Mouse (Mus musculus) limb, embryonic 10.5 days (tissue): ENCODE data around the gene Tln2. TPM values are rescaled to one million over a fixed set of nuclear protein-coding genes. Genes with fewer than 3 reads are reported as not detected.

Experiments
- DNase-seq: peaks from one replicate; pipeline ENCODE4 v3.0.0-alpha.2; 2017; ENCODE audit warnings: low spot score
- H3K27ac ChIP-seq: fragments of 300-500 bp; sonication (generic); 2 replicates; pipeline ENCODE4 v1.5.1; 2016; ENCODE audit warnings: mild to moderate bottlenecking
- H3K27me3 ChIP-seq: fragments of 300-500 bp; sonication (generic); 2 replicates; pipeline ENCODE4 v1.6.1; 2016; ENCODE audit warnings: low read depth, mild to moderate bottlenecking; ENCODE audit not compliant: poor library complexity, severe bottlenecking
- H3K36me3 ChIP-seq: fragments of 300-500 bp; sonication (generic); 2 replicates; pipeline ENCODE4 v1.6.1; 2016; ENCODE audit warnings: mild to moderate bottlenecking, moderate library complexity
- H3K4me1 ChIP-seq: fragments of 300-500 bp; sonication (generic); 2 replicates; pipeline ENCODE4 v1.6.1; 2016
- H3K4me3 ChIP-seq: fragments of 300-500 bp; sonication (generic); 2 replicates; pipeline ENCODE4 v1.5.1; 2016; ENCODE audit warnings: mild to moderate bottlenecking, moderate library complexity
- H3K9me3 ChIP-seq: fragments of 300-500 bp; sonication (generic); replicated peaks from 2 replicates; pipeline ENCODE4 v1.6.1; 2016; ENCODE audit warnings: mild to moderate bottlenecking
- WGBS: fragments of 180-500 bp; shearing (Covaris S2); methylation state at CpG from one replicate; pipeline ENCODE4 v1.1.7; 2016; 5-methylcytosine and 5-hydroxymethylcytosine counted together
- polyA plus RNA-seq: library from polyadenylated mRNA; unstranded; fragments of >200 nt; fragmentation: Nextera tagmentation; extraction: Ambion mirVana; gene quantifications from 2 replicates; pipeline ENCODE4 v1.2.1, GENCODE M21; 2016

Tln2 gene
- polyA plus RNA-seq, 1 experiment from 2014 or later = 40.2 TPM

DNA sequence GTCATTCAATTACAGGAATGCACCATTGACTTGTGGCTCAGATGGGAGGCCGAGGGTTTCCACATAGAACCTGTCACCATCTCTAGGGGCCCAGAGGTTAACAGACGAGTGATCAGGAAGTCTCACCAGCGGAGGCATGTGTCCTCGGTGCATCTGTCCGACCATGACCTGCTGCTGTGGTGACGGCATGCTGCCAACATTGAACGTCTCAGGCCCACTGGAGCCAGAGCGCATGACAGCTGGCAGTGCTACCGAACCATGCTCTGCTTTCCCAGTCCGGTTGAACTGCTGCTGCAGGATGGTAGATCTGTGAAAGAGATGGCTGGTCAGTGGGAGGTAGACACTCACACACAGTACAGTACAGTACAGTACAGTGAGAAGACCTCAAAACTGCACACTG is 197.0 kb downstream of the Tln2 start:
- H3K4me1 ChIP-seq = no peaks in the 10 kb centered on the region
- H3K27me3 ChIP-seq = no peaks in the 10 kb centered on the region
- H3K9me3 ChIP-seq = no peaks in the 10 kb centered on the region
- WGBS = 94% methylated on average over 10 of the region's 10 CpGs
- H3K4me3 ChIP-seq = no peak overlapping the region
- no peak overlapping the region for H3K27ac ChIP-seq
- DNase-seq = no peak
- peaks cover 44% of the 10 kb centered on the region for H3K36me3 ChIP-seq

DNA sequence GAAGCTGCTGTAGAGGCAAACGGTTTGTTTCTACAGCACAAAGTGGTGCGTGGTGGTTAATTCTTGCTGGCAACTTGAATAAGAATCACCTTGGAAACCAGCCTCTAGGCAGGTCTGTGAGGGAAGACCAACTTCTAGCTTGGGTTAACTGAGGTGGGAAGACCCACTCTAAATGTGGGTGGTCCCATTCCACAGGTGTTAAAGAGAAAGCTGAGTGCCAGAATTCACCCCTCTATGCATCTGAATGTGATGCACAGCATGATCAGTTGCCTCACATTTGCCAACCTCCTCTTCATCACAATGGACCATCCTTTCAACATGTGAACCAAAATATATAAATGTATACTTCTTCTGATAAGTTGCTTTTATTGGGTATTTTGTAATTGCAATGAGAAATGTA is 197.4 kb downstream of the Tln2 start:
- 84% methylated on average over 2 of the region's 2 CpGs for WGBS
- no peak overlapping the region for H3K27ac ChIP-seq
- H3K4me1 ChIP-seq = no peaks in the 10 kb centered on the region
- H3K27me3 ChIP-seq = no peaks in the 10 kb centered on the region
- peaks cover 48% of the 10 kb centered on the region for H3K36me3 ChIP-seq
- no peak for DNase-seq
- H3K4me3 ChIP-seq = no peak overlapping the region
- H3K9me3 ChIP-seq = no peaks in the 10 kb centered on the region

DNA sequence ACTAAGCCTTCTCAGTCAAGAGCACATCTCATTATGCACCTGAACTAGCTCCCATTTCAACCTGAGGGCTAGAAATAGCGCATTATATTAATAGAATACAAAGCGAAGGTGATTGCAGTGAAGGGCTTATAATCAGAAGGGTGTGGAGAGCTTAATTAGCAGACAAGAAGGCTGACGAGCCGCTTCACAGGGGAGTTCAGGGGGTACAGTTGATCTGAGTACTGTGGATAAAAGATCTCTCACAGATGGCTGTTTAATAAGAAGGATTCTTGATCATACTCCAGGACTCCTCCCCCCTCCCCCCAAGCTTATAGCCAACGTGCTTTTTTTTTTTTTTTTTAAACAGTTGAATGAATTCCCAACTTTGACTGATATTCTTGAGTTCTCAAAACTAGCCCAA is 198.0 kb downstream of the Tln2 start:
- DNase-seq = no peak
- H3K9me3 ChIP-seq = no peaks in the 10 kb centered on the region
- 89% methylated on average over 5 of the region's 5 CpGs for WGBS
- H3K4me3 ChIP-seq = no peak overlapping the region
- no peaks in the 10 kb centered on the region for H3K27me3 ChIP-seq
- no peak overlapping the region for H3K27ac ChIP-seq
- H3K4me1 ChIP-seq = no peaks in the 10 kb centered on the region
- H3K36me3 ChIP-seq = peaks cover 46% of the 10 kb centered on the region

DNA sequence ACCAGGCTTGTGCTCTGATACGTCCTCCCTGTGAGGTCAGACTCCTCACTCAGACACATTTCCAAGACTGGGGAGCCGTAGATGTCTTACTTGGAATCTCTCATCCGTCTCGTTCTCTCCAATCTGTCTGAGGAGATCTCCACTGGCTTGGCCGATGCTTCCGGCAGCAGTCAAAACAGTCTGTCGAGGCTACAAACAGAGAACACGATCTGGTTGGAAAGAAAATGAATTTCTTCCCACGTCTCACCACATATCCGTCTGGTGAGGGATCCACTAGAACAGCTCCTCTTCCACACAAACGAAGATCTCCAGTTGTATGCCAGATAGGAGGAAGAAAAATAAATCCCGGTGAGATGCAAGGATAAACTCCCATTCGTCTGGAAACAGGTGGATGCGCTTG is 205.1 kb downstream of the Tln2 start:
- DNase-seq = no peak
- no peaks in the 10 kb centered on the region for H3K27me3 ChIP-seq
- H3K36me3 ChIP-seq = peaks cover 26% of the 10 kb centered on the region
- no peak overlapping the region for H3K27ac ChIP-seq
- 92% methylated on average over 14 of the region's 14 CpGs for WGBS
- no peaks in the 10 kb centered on the region for H3K9me3 ChIP-seq
- no peaks in the 10 kb centered on the region for H3K4me1 ChIP-seq
- H3K4me3 ChIP-seq = no peak overlapping the region

DNA sequence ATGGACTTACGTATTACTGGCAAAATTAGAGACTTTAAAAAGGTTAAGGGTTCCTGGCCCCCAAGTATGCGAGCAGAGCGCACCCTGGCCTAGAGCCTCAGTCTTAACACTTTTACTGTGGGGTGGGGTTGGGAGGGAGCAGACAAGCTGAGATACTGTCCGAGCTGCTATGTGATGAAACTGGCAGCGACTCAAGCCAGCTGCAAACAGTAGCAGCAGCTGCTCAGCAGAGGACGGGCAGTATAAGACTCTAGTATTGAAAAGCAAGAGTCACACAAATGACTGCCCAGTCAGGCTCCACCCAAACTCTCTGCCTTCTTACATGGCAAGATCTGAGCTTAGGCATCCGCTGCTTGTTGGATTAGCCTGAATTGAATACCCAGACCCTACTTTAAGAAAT is 206.1 kb downstream of the Tln2 start:
- peaks cover 26% of the 10 kb centered on the region for H3K36me3 ChIP-seq
- 90% methylated on average over 7 of the region's 7 CpGs for WGBS
- no peaks in the 10 kb centered on the region for H3K9me3 ChIP-seq
- H3K4me3 ChIP-seq = no peak overlapping the region
- no peak overlapping the region for H3K27ac ChIP-seq
- no peak for DNase-seq
- no peaks in the 10 kb centered on the region for H3K4me1 ChIP-seq
- no peaks in the 10 kb centered on the region for H3K27me3 ChIP-seq

DNA sequence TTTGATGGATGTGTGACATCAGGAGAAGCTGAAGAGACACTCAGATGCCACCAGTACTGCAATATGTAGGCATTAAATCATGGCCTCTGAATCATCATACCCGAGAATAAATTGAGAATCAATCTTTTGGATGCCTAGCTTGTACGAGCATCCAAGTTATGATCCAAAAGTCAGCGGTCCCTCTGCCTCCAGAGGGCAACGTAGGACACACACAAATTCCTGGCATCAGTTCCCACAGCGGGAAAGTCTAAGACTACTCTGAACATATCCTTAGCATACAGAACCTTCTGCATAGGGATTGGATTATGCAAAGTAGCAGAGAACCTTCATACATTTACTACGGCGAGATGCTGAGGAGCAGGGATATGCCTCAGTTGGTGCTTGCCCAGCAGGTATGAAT is 210.5 kb downstream of the Tln2 start:
- whole genome bisulfite sequencing = 92% methylated on average over 7 of the region's 7 CpGs
- no peak for DNase-seq
- Histone ChIP-seq H3K4me1 (no peaks in the 10 kb centered on the region), H3K9me3 (no peaks in the 10 kb centered on the region), H3K27me3 (no peaks in the 10 kb centered on the region), H3K4me3 (no peak overlapping the region), H3K36me3 (peaks cover 26% of the 10 kb centered on the region), H3K27ac (no peak overlapping the region)

DNA sequence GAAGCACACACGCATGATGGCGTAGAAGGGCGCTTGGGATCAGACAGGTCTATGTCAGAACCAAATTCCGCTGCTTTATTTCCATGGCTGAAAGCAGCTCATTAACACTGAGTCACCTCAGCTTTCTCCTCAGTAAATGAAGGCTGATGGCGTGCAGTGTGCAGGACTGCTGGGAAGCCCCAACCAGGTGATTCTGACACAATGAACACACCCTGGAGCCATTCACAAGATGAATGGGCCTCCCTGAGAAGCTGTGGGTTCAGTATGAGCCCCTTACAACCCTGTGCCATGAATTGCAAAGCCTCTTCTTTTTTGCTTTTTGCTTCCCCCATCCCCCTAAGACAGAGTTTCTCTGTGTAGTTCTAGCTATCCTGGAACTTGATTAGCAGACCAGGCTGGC is 212.3 kb downstream of the Tln2 start:
- no peak for DNase-seq
- 94% methylated on average over 5 of the region's 5 CpGs for WGBS
- H3K4me3 ChIP-seq = no peak overlapping the region
- H3K9me3 ChIP-seq = no peaks in the 10 kb centered on the region
- no peaks in the 10 kb centered on the region for H3K27me3 ChIP-seq
- peaks cover 7% of the 10 kb centered on the region; the same call in 1 of the 2 replicates for H3K4me1 ChIP-seq
- no peak overlapping the region for H3K27ac ChIP-seq
- H3K36me3 ChIP-seq = peaks cover 29% of the 10 kb centered on the region

DNA sequence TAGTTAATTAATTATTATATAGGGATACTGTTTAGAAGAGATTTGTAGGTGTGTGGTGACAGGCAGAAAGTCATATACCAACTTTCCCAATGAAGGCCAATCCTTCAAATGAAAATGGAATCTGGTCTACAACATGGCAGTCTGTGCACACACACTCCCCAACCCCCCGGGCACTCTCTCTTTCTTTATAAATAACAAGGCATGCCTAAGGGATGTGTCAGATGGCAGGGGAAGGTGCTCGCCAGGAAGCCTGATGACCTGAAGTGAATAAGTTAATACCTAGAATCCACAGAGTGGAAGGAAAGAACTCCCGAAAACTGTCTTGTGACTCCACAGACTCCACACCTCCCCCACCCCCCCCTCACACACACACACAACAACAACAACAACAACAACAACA is 228.2 kb downstream of the Tln2 start:
- 78% methylated on average over 3 of the region's 3 CpGs for WGBS
- no peaks in the 10 kb centered on the region for H3K9me3 ChIP-seq
- no peak overlapping the region for H3K27ac ChIP-seq
- H3K4me1 ChIP-seq = peaks cover 9% of the 10 kb centered on the region
- no peak overlapping the region for H3K4me3 ChIP-seq
- H3K27me3 ChIP-seq = no peaks in the 10 kb centered on the region
- peaks cover 16% of the 10 kb centered on the region for H3K36me3 ChIP-seq
- DNase-seq = no peak

DNA sequence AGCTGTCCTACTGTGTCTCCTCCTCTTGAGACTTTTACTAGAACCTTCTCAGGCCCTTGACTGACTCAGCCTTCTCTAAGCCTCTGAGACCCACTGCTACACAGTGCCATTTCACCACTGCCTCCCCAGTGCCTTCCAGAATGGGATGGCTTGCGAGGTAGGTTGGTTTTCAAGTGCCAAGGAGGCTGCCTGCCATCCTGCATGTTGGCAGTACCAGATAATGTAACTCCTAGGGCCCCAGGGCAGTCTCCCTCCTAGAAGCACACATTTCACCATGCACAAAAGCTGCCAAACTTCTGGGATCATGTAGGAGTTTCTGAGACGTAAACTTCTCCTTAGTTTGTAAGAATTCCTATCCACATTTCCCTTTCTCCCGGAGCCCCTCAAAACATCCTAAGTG is 231.1 kb downstream of the Tln2 start:
- no peak for DNase-seq
- Histone ChIP-seq H3K4me1 (peaks cover 9% of the 10 kb centered on the region), H3K36me3 (peaks cover 3% of the 10 kb centered on the region; the same call in 1 of the 2 replicates), H3K9me3 (no peaks in the 10 kb centered on the region), H3K27me3 (no peaks in the 10 kb centered on the region), H3K27ac (no peak overlapping the region), H3K4me3 (no peak overlapping the region)
- WGBS = 92% methylated on average over 3 of the region's 3 CpGs

DNA sequence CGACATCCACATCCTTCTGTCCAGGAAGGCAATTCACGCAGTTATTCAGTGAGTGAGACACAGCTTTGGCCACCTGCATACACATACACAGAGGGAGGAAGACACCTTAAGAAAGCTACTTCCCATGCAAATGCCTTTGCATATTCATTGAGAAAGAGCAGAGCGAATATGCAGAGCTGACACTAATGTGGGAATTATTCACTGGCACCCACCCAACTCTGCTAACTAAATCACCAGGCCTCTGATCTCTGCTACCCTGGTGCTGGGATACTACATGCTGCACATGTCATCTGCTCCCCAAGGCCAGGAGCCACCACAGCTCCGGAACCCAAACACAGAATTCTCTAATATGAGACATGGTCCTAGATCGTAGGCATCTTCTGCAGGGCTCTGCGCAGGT is 237.6 kb downstream of the Tln2 start:
- WGBS = 91% methylated on average over 6 of the region's 6 CpGs
- H3K4me1 ChIP-seq = no peaks in the 10 kb centered on the region
- DNase-seq = no peak
- H3K9me3 ChIP-seq = no peaks in the 10 kb centered on the region
- no peaks in the 10 kb centered on the region for H3K27me3 ChIP-seq
- peaks cover 22% of the 10 kb centered on the region for H3K36me3 ChIP-seq
- H3K4me3 ChIP-seq = no peak overlapping the region
- H3K27ac ChIP-seq = no peak overlapping the region

DNA sequence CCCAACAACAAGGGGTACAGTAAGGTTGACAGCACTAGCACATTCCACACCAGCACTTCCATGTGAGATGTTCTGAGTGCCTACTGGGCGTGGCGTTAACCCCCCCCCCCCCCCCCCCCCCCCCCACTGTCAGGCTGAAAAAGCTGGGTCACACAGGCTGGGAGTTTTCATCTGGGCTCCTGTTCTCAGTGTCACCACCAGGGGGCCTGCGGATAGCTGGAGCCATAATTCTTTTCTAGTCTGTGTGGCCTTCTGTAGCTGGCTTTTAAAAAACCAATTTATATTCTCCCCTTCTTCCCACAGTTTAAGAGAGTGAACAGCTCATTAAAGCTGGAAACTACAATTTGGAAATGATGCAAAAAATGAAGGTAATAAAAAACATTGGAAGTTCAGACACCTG is 244.1 kb downstream of the Tln2 start:
- H3K9me3 ChIP-seq = no peaks in the 10 kb centered on the region
- no peaks in the 10 kb centered on the region for H3K4me1 ChIP-seq
- peak; percentile 71 for DNase-seq
- 12% methylated on average over 3 of the region's 3 CpGs for WGBS
- H3K4me3 ChIP-seq = no peak overlapping the region
- no peak overlapping the region for H3K27ac ChIP-seq
- peaks cover 27% of the 10 kb centered on the region for H3K36me3 ChIP-seq
- no peaks in the 10 kb centered on the region for H3K27me3 ChIP-seq

DNA sequence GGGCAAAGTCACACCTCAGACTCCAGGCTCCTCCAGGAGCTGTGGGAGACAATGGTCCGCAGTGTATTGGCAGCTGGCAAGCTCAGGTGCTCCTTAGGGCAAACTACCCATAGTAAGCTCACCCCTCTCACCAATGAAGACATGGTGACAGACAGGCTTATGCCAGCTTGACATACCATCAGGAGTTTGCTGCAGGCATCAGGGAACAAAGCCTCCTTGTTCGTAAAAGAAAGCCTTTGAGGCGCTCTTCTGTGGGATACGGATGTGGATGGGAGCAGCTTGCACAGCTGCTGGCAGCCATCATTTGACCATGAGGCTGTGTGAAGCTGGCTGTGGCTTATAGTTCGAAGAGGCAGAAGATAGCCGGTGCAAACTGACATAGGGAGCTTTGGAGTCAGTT is 254.5 kb downstream of the Tln2 start:
- WGBS = 94% methylated on average over 6 of the region's 6 CpGs

DNA sequence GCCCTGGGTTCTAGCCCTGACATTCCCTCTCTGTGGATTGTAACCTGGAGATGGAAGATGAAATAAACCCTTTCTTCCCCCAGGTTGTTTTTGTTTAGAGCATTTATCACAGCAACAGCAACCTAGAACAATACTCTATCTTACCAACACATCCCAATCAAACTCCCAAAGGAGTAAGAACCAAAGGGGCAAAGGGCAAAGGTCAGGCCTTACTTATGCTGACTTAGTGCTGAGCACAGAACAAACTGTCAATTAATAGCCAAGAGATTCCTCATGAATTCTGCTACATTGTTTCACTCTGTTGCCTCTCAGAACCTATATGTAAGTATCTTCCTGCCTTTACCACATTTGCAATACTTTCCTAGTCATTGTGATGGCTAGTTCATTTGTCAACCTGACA is 255.5 kb downstream of the Tln2 start:
- Histone ChIP-seq H3K4me1 (no peaks in the 10 kb centered on the region), H3K36me3 (peaks cover 37% of the 10 kb centered on the region), H3K27me3 (no peaks in the 10 kb centered on the region), H3K27ac (no peak overlapping the region), H3K4me3 (no peak overlapping the region), H3K9me3 (no peaks in the 10 kb centered on the region)
- DNase-seq = no peak

More for the DNA sequence above, 254.5 kb downstream of the Tln2 start:
- Histone ChIP-seq H3K9me3 (no peaks in the 10 kb centered on the region), H3K4me3 (no peak overlapping the region), H3K4me1 (no peaks in the 10 kb centered on the region), H3K27ac (no peak overlapping the region), H3K27me3 (no peaks in the 10 kb centered on the region), H3K36me3 (peaks cover 36% of the 10 kb centered on the region)
- DNase-seq = no peak

DNA sequence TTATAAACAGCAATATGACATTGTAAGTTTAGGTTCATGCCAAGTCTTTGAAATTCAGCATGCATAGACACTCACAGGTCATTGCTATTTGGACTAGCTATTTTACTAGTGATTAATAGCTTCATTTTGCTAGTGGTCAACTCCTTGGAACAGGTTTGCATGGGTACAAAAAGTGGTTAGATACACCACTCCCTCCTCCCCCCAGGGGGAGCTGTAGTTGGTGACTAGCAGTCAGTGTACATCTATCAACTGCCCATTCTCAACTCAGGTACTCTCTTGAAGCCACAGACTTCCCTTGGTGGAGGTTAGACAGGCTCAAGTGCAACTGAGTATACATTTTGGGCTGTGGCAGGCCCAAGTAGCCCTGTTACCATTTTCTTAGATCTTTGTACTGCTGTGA is 256.5 kb downstream of the Tln2 start:
- H3K27ac ChIP-seq = no peak overlapping the region
- H3K4me1 ChIP-seq = no peaks in the 10 kb centered on the region
- no peaks in the 10 kb centered on the region for H3K9me3 ChIP-seq
- no peak for DNase-seq
- no peak overlapping the region for H3K4me3 ChIP-seq
- H3K27me3 ChIP-seq = no peaks in the 10 kb centered on the region
- peaks cover 32% of the 10 kb centered on the region for H3K36me3 ChIP-seq
